Mouse (Mus musculus): Measurements from ENCODE around the gene Pop5.

GRCm38 (mm10) chr5:115230830-115231551, 4.6 kb upstream of the Pop5 start:
- TF ChIP-seq CTCF (IDR thresholded peaks at IDR 0.05; ENCODE audit: low read depth): no peak
- TF ChIP-seq EP300 (IDR thresholded peaks at IDR 0.05; ENCODE audit: low read depth): no peak

Data from heart, postnatal 0 days (tissue).